In genomic region chr4:25213451-25213850, GRCm38 (mm10) we compare ENCODE assay signal across 20 mouse cellular contexts. TPM values are rescaled to one million over a fixed set of nuclear protein-coding genes. Genes with fewer than 3 reads are reported as not detected.
DNase-seq lines count a peak whose midpoint lies in the region; ATAC-seq lines count a peak whose summit lies in the region.
"Had no signal": no experiment of that assay in that cellular context is flagged by ENCODE, and none has a peak within 500 bp of the region (broad histone marks: within the 10 kb centered on the region; RNA-seq: fewer than 3 reads in every experiment).

No protein-coding gene starts in this region.

- peak; percentile 56; the same call in 1 of the 2 replicates for ATAC-seq in cerebellum, adult (ENCODE audit: insufficient number of reproducible peaks, low FRiP score, low TSS enrichment)
- ATAC-seq: CD4-positive, CD25-positive, alpha-beta regulatory T cell, adult 4 months; forebrain, embryonic 14.5 days; intestine, embryonic 16.5 days had no signal

- H3K4me1 ChIP-seq in forebrain, embryonic 10.5 days, result no peaks in the 10 kb centered on the region
- H3K4me1 ChIP-seq: embryonic facial prominence, embryonic 10.5 days; heart, embryonic 12.5 days; hindbrain, embryonic 10.5 days; hindbrain, embryonic 15.5 days had no signal

- DNase-seq in cerebellum, adult 8-10 months, result no peak
- peak; percentile 2 for DNase-seq in ES-CJ7 (ENCODE audit: low read depth, low spot score)
- DNase-seq in cerebellum, adult 9-11 months, result peak; percentile 11
- DNase-seq in cerebellum, postnatal 36 days, result peak; percentile 47 to 57
- DNase-seq in forebrain, embryonic 10.5 days (ENCODE audit: extremely low spot score, low spot score), result no peak
- no peak for DNase-seq in spleen, postnatal 14 days (ENCODE audit: low spot score in 2 of 2)
- DNase-seq: adrenal gland, postnatal 14 days; B cell, adult 2 months; gastrocnemius, adult 2 months; gastrocnemius, postnatal 25 days; kidney, adult 2 months had no signal

- H3K4me3 ChIP-seq in forebrain, embryonic 10.5 days, result no peak overlapping the region
- H3K4me3 ChIP-seq: embryonic facial prominence, embryonic 10.5 days; gastrocnemius, adult 2 months; heart, embryonic 12.5 days; hindbrain, embryonic 10.5 days; hindbrain, embryonic 15.5 days had no signal

- H3K27ac ChIP-seq in forebrain, embryonic 10.5 days, result no peak overlapping the region
- H3K27ac ChIP-seq: embryonic facial prominence, embryonic 10.5 days; gastrocnemius, adult 2 months; hindbrain, embryonic 10.5 days; hindbrain, embryonic 15.5 days had no signal

- no peaks in the 10 kb centered on the region for H3K9me3 ChIP-seq in forebrain, embryonic 10.5 days
- H3K9me3 ChIP-seq: embryonic facial prominence, embryonic 10.5 days; heart, embryonic 12.5 days; hindbrain, embryonic 10.5 days; hindbrain, embryonic 15.5 days had no signal

- 64% methylated on average over 5 of the region's 5 CpGs for WGBS in forebrain, embryonic 10.5 days

- H3K36me3 ChIP-seq in forebrain, embryonic 10.5 days (replicated peaks), result no peaks in the 10 kb centered on the region
- H3K36me3 ChIP-seq: embryonic facial prominence, embryonic 10.5 days; heart, embryonic 12.5 days; hindbrain, embryonic 10.5 days; hindbrain, embryonic 15.5 days had no signal

- no peaks in the 10 kb centered on the region for H3K27me3 ChIP-seq in forebrain, embryonic 10.5 days (ENCODE audit: poor library complexity, severe bottlenecking)
- H3K27me3 ChIP-seq: hindbrain, embryonic 15.5 days had no signal

RNA-seq across cellular contexts. Expression of gene Fhl5, which starts 29.2 kb away (rescaled TPM):
- not detected in 2 replicates for polyA plus RNA-seq in forebrain, embryonic 10.5 days (2016; fragmentation: Nextera tagmentation; extraction: Ambion mirVana)
- polyA plus RNA-seq: CD4-positive, CD25-positive, alpha-beta regulatory T cell, adult 4 months; embryonic facial prominence, embryonic 10.5 days; forebrain, embryonic 14.5 days; heart, embryonic 12.5 days; heart, embryonic 16.5 days; hindbrain, embryonic 10.5 days; hindbrain, embryonic 15.5 days; kidney, adult 2 months had no signal

Comparison
In these comparisons a context has a peak if more than half of its experiments do, and no peak if none do; other contexts are left out.
1. DNase-seq: peak in ES-CJ7 (single experiment), cerebellum, adult 9-11 months (single experiment) and cerebellum, postnatal 36 days (2 of 2); none in cerebellum, adult 8-10 months (single experiment), forebrain, embryonic 10.5 days (single experiment) and spleen, postnatal 14 days (0 of 2).